Mouse (Mus musculus) small intestine, adult 2 months (tissue): Measurements from ENCODE around the gene Harbi1. TPM values are rescaled to one million over a fixed set of nuclear protein-coding genes. Genes with fewer than 3 reads are reported as not detected.

ENCODE experiments used
- H3K27ac ChIP-seq: fragments of 200-500 bp; 2 replicates; pipeline ENCODE4 v1.5.1; 2012; ENCODE audit warnings: low read depth, low read length, control low read depth, inconsistent platforms; ENCODE audit not compliant: insufficient read depth
- H3K27me3 ChIP-seq: fragments of 200-500 bp; 2 replicates; pipeline ENCODE4 v1.6.1; 2012; ENCODE audit warnings: mild to moderate bottlenecking, moderate library complexity, low read length, inconsistent platforms; ENCODE audit not compliant: control insufficient read depth, insufficient read depth
- H3K36me3 ChIP-seq: fragments of 200-500 bp; 2 replicates; pipeline ENCODE4 v1.6.1; 2012; ENCODE audit warnings: mild to moderate bottlenecking, low read length, control low read depth, inconsistent platforms; ENCODE audit not compliant: control insufficient read depth, insufficient read depth
- H3K4me1 ChIP-seq: fragments of 200-500 bp; 2 replicates; pipeline ENCODE4 v1.6.1; 2012; ENCODE audit warnings: low read length, inconsistent platforms, mixed read lengths; ENCODE audit not compliant: control insufficient read depth, insufficient read depth, insufficient read length
- H3K4me3 ChIP-seq: fragments of 200-500 bp; 2 replicates; pipeline ENCODE4 v1.5.1; 2012; ENCODE audit warnings: low read depth, mild to moderate bottlenecking, control low read depth, inconsistent platforms, low read length, moderate library complexity
- CTCF ChIP-seq: fragments of 200-500 bp; IDR thresholded peaks from 2 replicates; pipeline ENCODE4 v1.5.1; 2012; ENCODE audit warnings: low read depth, mild to moderate bottlenecking, control low read depth, inconsistent platforms, low read length, moderate library complexity, mixed read lengths; ENCODE audit not compliant: insufficient replicate concordance, insufficient read length; ENCODE audit errors: extremely low read depth
- POLR2A ChIP-seq: fragments of 200-500 bp; IDR thresholded peaks from 2 replicates; pipeline ENCODE4 v1.6.1; 2012; ENCODE audit warnings: low read depth, mild to moderate bottlenecking, control low read depth, inconsistent platforms, low read length, moderate library complexity
- WGBS: fragments of 180-500 bp; shearing (Covaris S2); methylation state at CpG from one replicate; pipeline ENCODE4 v1.1.7; 2018; 5-methylcytosine and 5-hydroxymethylcytosine counted together
- polyA plus RNA-seq: library from polyadenylated mRNA; depleted of rRNA; stranded (reverse); fragments of >200 nt; gene quantifications from 2 replicates; pipeline ENCODE4 v1.2.3, GENCODE M21; 2012

Gene Harbi1
- polyA plus RNA-seq, 1 experiment: 1.9 TPM

- peaks cover 82% of the 10 kb centered on the region for H3K36me3 ChIP-seq
Measured at GRCm38 (mm10) chr2:91673587-91673986, 37.1 kb upstream of the Harbi1 start.

GRCm38 (mm10) chr2:91674895-91675294 is 35.8 kb upstream of the Harbi1 start:
- TF ChIP-seq POLR2A: no peak
- peaks cover 81% of the 10 kb centered on the region for H3K36me3 ChIP-seq
- H3K27me3 ChIP-seq: no peaks in the 10 kb centered on the region
- H3K4me3 ChIP-seq: no peak overlapping the region
- H3K4me1 ChIP-seq: peaks cover under 1% of the 10 kb centered on the region; the same call in 1 of the 2 replicates
- H3K27ac ChIP-seq: no peak overlapping the region
- 91% methylated on average over 5 of the region's 5 CpGs for WGBS

More at GRCm38 (mm10) chr2:91673587-91673986, 37.1 kb upstream of the Harbi1 start:
- 83% methylated on average over 2 of the region's 2 CpGs for WGBS
- no peak overlapping the region for H3K4me3 ChIP-seq
- no peak overlapping the region for H3K27ac ChIP-seq
- TF ChIP-seq CTCF (no peak), POLR2A (no peak)
- H3K27me3 ChIP-seq: no peaks in the 10 kb centered on the region
- H3K4me1 ChIP-seq: peaks cover 3% of the 10 kb centered on the region; the same call in 1 of the 2 replicates

- peaks cover 76% of the 10 kb centered on the region for H3K36me3 ChIP-seq
- no peak overlapping the region for H3K4me3 ChIP-seq
- WGBS: 73% methylated on average over 2 of the region's 2 CpGs
- no peak overlapping the region for H3K27ac ChIP-seq
- no peaks in the 10 kb centered on the region; the same call in 1 of the 2 replicates for H3K4me1 ChIP-seq
- no peaks in the 10 kb centered on the region for H3K27me3 ChIP-seq
- TF ChIP-seq POLR2A (no peak), CTCF (no peak)
Measured at GRCm38 (mm10) chr2:91676420-91676819, 34.2 kb upstream of the Harbi1 start.

- Histone ChIP-seq H3K36me3 (peaks cover 76% of the 10 kb centered on the region), H3K4me1 (no peaks in the 10 kb centered on the region; the same call in 1 of the 2 replicates), H3K27ac (no peak overlapping the region), H3K27me3 (no peaks in the 10 kb centered on the region), H3K4me3 (no peak overlapping the region)
- TF ChIP-seq CTCF (no peak), POLR2A (no peak)
Measured at GRCm38 (mm10) chr2:91676961-91677360, 33.7 kb upstream of the Harbi1 start.

GRCm38 (mm10) chr2:91682850-91683249 is 27.8 kb upstream of the Harbi1 start:
- 76% methylated on average over 4 of the region's 4 CpGs for WGBS
- H3K4me3 ChIP-seq: no peak overlapping the region
- H3K36me3 ChIP-seq: peaks cover 61% of the 10 kb centered on the region
- no peak for TF ChIP-seq POLR2A
- peak; percentile 52; the same call in 1 of the 2 replicates for TF ChIP-seq CTCF
- H3K4me1 ChIP-seq: no peaks in the 10 kb centered on the region
- no peak overlapping the region for H3K27ac ChIP-seq
- H3K27me3 ChIP-seq: no peaks in the 10 kb centered on the region

GRCm38 (mm10) chr2:91683919-91684318 is 26.7 kb upstream of the Harbi1 start:
- Histone ChIP-seq H3K36me3 (peaks cover 59% of the 10 kb centered on the region), H3K27me3 (no peaks in the 10 kb centered on the region), H3K4me3 (no peak overlapping the region), H3K27ac (no peak overlapping the region), H3K4me1 (no peaks in the 10 kb centered on the region)
- TF ChIP-seq POLR2A: no peak
- TF ChIP-seq CTCF: no peak
- 57% methylated on average over 8 of the region's 8 CpGs for WGBS

GRCm38 (mm10) chr2:91689452-91689851 is 21.2 kb upstream of the Harbi1 start:
- no peak overlapping the region for H3K27ac ChIP-seq
- no peak overlapping the region for H3K4me3 ChIP-seq
- peaks cover 54% of the 10 kb centered on the region for H3K36me3 ChIP-seq
- no peaks in the 10 kb centered on the region for H3K4me1 ChIP-seq
- H3K27me3 ChIP-seq: no peaks in the 10 kb centered on the region
- WGBS: 87% methylated on average over 7 of the region's 7 CpGs
- TF ChIP-seq POLR2A: no peak
- no peak for TF ChIP-seq CTCF
